Mouse (Mus musculus): Measurements from ENCODE around the gene Pml. TPM values are rescaled to one million over a fixed set of nuclear protein-coding genes. Genes with fewer than 3 reads are reported as not detected.
A peak's percentile ranks its signal among the peaks of the same experiment; 100 is the strongest.

Pml gene
- polyA plus RNA-seq, 1 experiment, result 200 TPM

- no peaks in the 10 kb centered on the region for H3K9me3 ChIP-seq (replicated peaks; ENCODE audit: control insufficient read depth, insufficient read depth, low read length, poor library complexity, severe bottlenecking)
- no peak overlapping the region for H3K4me3 ChIP-seq (ENCODE audit: low read depth, low read length)
- H3K9ac ChIP-seq (ENCODE audit: low read depth, poor library complexity, severe bottlenecking), result peak overlapping the region; percentile 42
- peaks cover 2% of the 10 kb centered on the region for H3K4me1 ChIP-seq (ENCODE audit: control insufficient read depth, insufficient read depth, low read length)
- peak overlapping the region; percentile 99 for H3K27ac ChIP-seq (ENCODE audit: insufficient read depth, low read length)
- no peaks in the 10 kb centered on the region for H3K36me3 ChIP-seq (ENCODE audit: control insufficient read depth, insufficient read depth, low read length, poor library complexity, severe bottlenecking)
- no peaks in the 10 kb centered on the region for H3K27me3 ChIP-seq (ENCODE audit: control insufficient read depth, insufficient read depth, low read length, poor library complexity, severe bottlenecking)
- TF ChIP-seq EP300 (IDR thresholded peaks at IDR 0.05; ENCODE audit: insufficient read depth, low read depth, low read length) (peak; percentile 99), POLR2A (IDR thresholded peaks at IDR 0.05; ENCODE audit: insufficient read depth, low read length) (no peak)
These were observed 29.5 kb upstream of the Pml start for GRCm38 (mm10) chr9:58278821-58279723.

GRCm38 (mm10) chr9:58278313-58278712 lies 28.7 kb upstream of the Pml start:
- Histone ChIP-seq H3K9me3 (replicated peaks; ENCODE audit: control insufficient read depth, insufficient read depth, low read length, poor library complexity, severe bottlenecking) (no peaks in the 10 kb centered on the region), H3K27ac (ENCODE audit: insufficient read depth, low read length) (peak overlapping the region; percentile 99), H3K9ac (ENCODE audit: low read depth, poor library complexity, severe bottlenecking) (peak overlapping the region; percentile 42), H3K4me3 (ENCODE audit: low read depth, low read length) (no peak overlapping the region), H3K36me3 (ENCODE audit: control insufficient read depth, insufficient read depth, low read length, poor library complexity, severe bottlenecking) (no peaks in the 10 kb centered on the region), H3K27me3 (ENCODE audit: control insufficient read depth, insufficient read depth, low read length, poor library complexity, severe bottlenecking) (no peaks in the 10 kb centered on the region), H3K4me1 (ENCODE audit: control insufficient read depth, insufficient read depth, low read length) (no peaks in the 10 kb centered on the region)
- TF ChIP-seq CTCF (IDR thresholded peaks at IDR 0.05; ENCODE audit: low read depth, low read length), result no peak
- no peak for TF ChIP-seq EP300 (IDR thresholded peaks at IDR 0.05; ENCODE audit: insufficient read depth, low read depth, low read length)
- no peak for TF ChIP-seq POLR2A (IDR thresholded peaks at IDR 0.05; ENCODE audit: insufficient read depth, low read length)

- H3K9ac ChIP-seq (ENCODE audit: low read depth, poor library complexity, severe bottlenecking), result peak overlapping the region; percentile 68
- no peaks in the 10 kb centered on the region for H3K36me3 ChIP-seq (ENCODE audit: control insufficient read depth, insufficient read depth, low read length, poor library complexity, severe bottlenecking)
- H3K27ac ChIP-seq (ENCODE audit: insufficient read depth, low read length), result peak overlapping the region; percentile 97
- peak overlapping the region; percentile 58 for H3K4me3 ChIP-seq (ENCODE audit: low read depth, low read length)
- H3K4me1 ChIP-seq (ENCODE audit: control insufficient read depth, insufficient read depth, low read length), result peaks cover 2% of the 10 kb centered on the region
- H3K9me3 ChIP-seq (replicated peaks; ENCODE audit: control insufficient read depth, insufficient read depth, low read length, poor library complexity, severe bottlenecking), result no peaks in the 10 kb centered on the region
- TF ChIP-seq EP300 (IDR thresholded peaks at IDR 0.05; ENCODE audit: insufficient read depth, low read depth, low read length), result 0 out of 2 replicates have a peak, but pooled peaks have one; percentile 45
- TF ChIP-seq CTCF (IDR thresholded peaks at IDR 0.05; ENCODE audit: low read depth, low read length), result no peak
- no peak for TF ChIP-seq POLR2A (IDR thresholded peaks at IDR 0.05; ENCODE audit: insufficient read depth, low read length)
- no peaks in the 10 kb centered on the region for H3K27me3 ChIP-seq (ENCODE audit: control insufficient read depth, insufficient read depth, low read length, poor library complexity, severe bottlenecking)
These were observed 26.8 kb upstream of the Pml start for GRCm38 (mm10) chr9:58276346-58276745.

GRCm38 (mm10) chr9:58275797-58276196 lies 26.2 kb upstream of the Pml start:
- Histone ChIP-seq H3K9me3 (replicated peaks; ENCODE audit: control insufficient read depth, insufficient read depth, low read length, poor library complexity, severe bottlenecking) (no peaks in the 10 kb centered on the region), H3K27ac (ENCODE audit: insufficient read depth, low read length) (peak overlapping the region; percentile 97), H3K4me3 (ENCODE audit: low read depth, low read length) (peak overlapping the region; percentile 53), H3K27me3 (ENCODE audit: control insufficient read depth, insufficient read depth, low read length, poor library complexity, severe bottlenecking) (no peaks in the 10 kb centered on the region), H3K4me1 (ENCODE audit: control insufficient read depth, insufficient read depth, low read length) (peaks cover 3% of the 10 kb centered on the region), H3K36me3 (ENCODE audit: control insufficient read depth, insufficient read depth, low read length, poor library complexity, severe bottlenecking) (no peaks in the 10 kb centered on the region), H3K9ac (ENCODE audit: low read depth, poor library complexity, severe bottlenecking) (peak overlapping the region; percentile 68)
- TF ChIP-seq EP300 (IDR thresholded peaks at IDR 0.05; ENCODE audit: insufficient read depth, low read depth, low read length) (no peak), CTCF (IDR thresholded peaks at IDR 0.05; ENCODE audit: low read depth, low read length) (no peak), POLR2A (IDR thresholded peaks at IDR 0.05; ENCODE audit: insufficient read depth, low read length) (no peak)

- Histone ChIP-seq H3K36me3 (ENCODE audit: control insufficient read depth, insufficient read depth, low read length, poor library complexity, severe bottlenecking) (no peaks in the 10 kb centered on the region), H3K4me3 (ENCODE audit: low read depth, low read length) (peak overlapping the region; percentile 53), H3K27ac (ENCODE audit: insufficient read depth, low read length) (peak overlapping the region; percentile 97), H3K27me3 (ENCODE audit: control insufficient read depth, insufficient read depth, low read length, poor library complexity, severe bottlenecking) (no peaks in the 10 kb centered on the region), H3K9me3 (replicated peaks; ENCODE audit: control insufficient read depth, insufficient read depth, low read length, poor library complexity, severe bottlenecking) (no peaks in the 10 kb centered on the region), H3K4me1 (ENCODE audit: control insufficient read depth, insufficient read depth, low read length) (peaks cover 3% of the 10 kb centered on the region), H3K9ac (ENCODE audit: low read depth, poor library complexity, severe bottlenecking) (peak overlapping the region; percentile 68)
- no peak for TF ChIP-seq CTCF (IDR thresholded peaks at IDR 0.05; ENCODE audit: low read depth, low read length)
- peak; percentile 86 for TF ChIP-seq EP300 (IDR thresholded peaks at IDR 0.05; ENCODE audit: insufficient read depth, low read depth, low read length)
These were observed 25.7 kb upstream of the Pml start for GRCm38 (mm10) chr9:58275115-58275774.

- no peak overlapping the region; the same call in 1 of the 2 replicates for H3K4me3 ChIP-seq (ENCODE audit: low read depth, low read length)
- H3K9ac ChIP-seq (ENCODE audit: low read depth, poor library complexity, severe bottlenecking), result peak overlapping the region; percentile 68
- no peaks in the 10 kb centered on the region for H3K36me3 ChIP-seq (ENCODE audit: control insufficient read depth, insufficient read depth, low read length, poor library complexity, severe bottlenecking)
- H3K9me3 ChIP-seq (replicated peaks; ENCODE audit: control insufficient read depth, insufficient read depth, low read length, poor library complexity, severe bottlenecking), result no peaks in the 10 kb centered on the region
- TF ChIP-seq EP300 (IDR thresholded peaks at IDR 0.05; ENCODE audit: insufficient read depth, low read depth, low read length) (0 out of 2 replicates have a peak, but pooled peaks have one; percentile 2), POLR2A (IDR thresholded peaks at IDR 0.05; ENCODE audit: insufficient read depth, low read length) (no peak), CTCF (IDR thresholded peaks at IDR 0.05; ENCODE audit: low read depth, low read length) (no peak)
- no peaks in the 10 kb centered on the region for H3K27me3 ChIP-seq (ENCODE audit: control insufficient read depth, insufficient read depth, low read length, poor library complexity, severe bottlenecking)
- H3K27ac ChIP-seq (ENCODE audit: insufficient read depth, low read length), result peak overlapping the region; percentile 97
- peaks cover 3% of the 10 kb centered on the region for H3K4me1 ChIP-seq (ENCODE audit: control insufficient read depth, insufficient read depth, low read length)
These were observed 25.0 kb upstream of the Pml start for GRCm38 (mm10) chr9:58274626-58275025.

Measured in ES-Bruce4 (cell line).